Mouse (Mus musculus): ENCODE data around the gene Slc1a7. TPM values are rescaled to one million over a fixed set of nuclear protein-coding genes. Genes with fewer than 3 reads are reported as not detected.
A peak's percentile ranks its signal among the peaks of the same experiment; 100 is the strongest.

Slc1a7 gene
- polyA plus RNA-seq, 1 experiment from 2014 or later: not detected

DNA sequence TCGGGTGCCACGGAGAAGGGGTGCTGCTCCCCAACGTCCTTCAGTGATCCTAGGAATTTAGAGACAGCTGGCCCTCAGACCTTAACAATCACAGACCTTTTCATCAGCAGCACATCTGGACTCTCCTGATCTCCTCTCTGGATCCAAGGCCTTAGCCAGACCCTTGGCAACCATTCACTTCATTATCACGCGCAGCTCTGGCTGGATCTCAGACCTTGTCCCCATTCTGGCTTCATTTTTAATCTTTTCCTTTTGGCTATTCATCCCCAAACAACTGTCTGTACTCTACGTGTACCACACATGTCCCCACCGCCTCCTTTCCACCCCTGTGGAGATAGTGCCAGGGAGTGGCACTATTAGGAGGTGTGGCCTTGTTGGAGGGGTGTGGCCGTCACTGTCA, 34.9 kb upstream of the Slc1a7 start:
- no peak for DNase-seq (ENCODE audit: low spot score, missing footprints)
- H3K4me1 ChIP-seq (ENCODE audit: control insufficient read depth, insufficient read depth, low read length): no peaks in the 10 kb centered on the region
- H3K4me3 ChIP-seq (ENCODE audit: low read depth, low read length): no peak overlapping the region
- no peaks in the 10 kb centered on the region for H3K36me3 ChIP-seq (ENCODE audit: control insufficient read depth, insufficient read depth, low read length)
- no peak overlapping the region for H3K27ac ChIP-seq (ENCODE audit: low read depth, low read length)
- H3K27me3 ChIP-seq (ENCODE audit: control insufficient read depth, insufficient read depth, low read length): no peaks in the 10 kb centered on the region
- no peak overlapping the region for H3K4me2 ChIP-seq
- no peak for ATAC-seq (ENCODE audit: low FRiP score)
- H3K9me3 ChIP-seq (ENCODE audit: control insufficient read depth, low read length): no peaks in the 10 kb centered on the region
- H3K9ac ChIP-seq (ENCODE audit: low read length): no peak overlapping the region
- WGBS: 80% methylated on average over 8 of the region's 8 CpGs

- ATAC-seq (ENCODE audit: low FRiP score) (no peak), DNase-seq (ENCODE audit: low spot score, missing footprints) (no peak)
- no peaks in the 10 kb centered on the region for H3K27me3 ChIP-seq (ENCODE audit: control insufficient read depth, insufficient read depth, low read length)
- H3K4me1 ChIP-seq (ENCODE audit: control insufficient read depth, insufficient read depth, low read length): no peaks in the 10 kb centered on the region
- 66% methylated on average over 3 of the region's 3 CpGs for WGBS
- H3K27ac ChIP-seq (ENCODE audit: low read depth, low read length): no peak overlapping the region
- no peaks in the 10 kb centered on the region for H3K36me3 ChIP-seq (ENCODE audit: control insufficient read depth, insufficient read depth, low read length)
- no peak overlapping the region for H3K9ac ChIP-seq (ENCODE audit: low read length)
- H3K9me3 ChIP-seq (ENCODE audit: control insufficient read depth, low read length): no peaks in the 10 kb centered on the region
- no peak overlapping the region for H3K4me2 ChIP-seq
- no peak overlapping the region for H3K4me3 ChIP-seq (ENCODE audit: low read depth, low read length)
Observed at GRCm38 (mm10) chr4:107935254-107935653, 32.9 kb upstream of the Slc1a7 start.

GRCm38 (mm10) chr4:107937338-107937737, 30.8 kb upstream of the Slc1a7 start:
- H3K4me2 ChIP-seq: no peak overlapping the region
- 29% methylated on average over 6 of the region's 6 CpGs for WGBS
- no peak overlapping the region for H3K27ac ChIP-seq (ENCODE audit: low read depth, low read length)
- no peaks in the 10 kb centered on the region for H3K36me3 ChIP-seq (ENCODE audit: control insufficient read depth, insufficient read depth, low read length)
- ATAC-seq (ENCODE audit: low FRiP score) (no peak), DNase-seq (ENCODE audit: low spot score, missing footprints) (peak; percentile 88)
- H3K9ac ChIP-seq (ENCODE audit: low read length): no peak overlapping the region
- no peaks in the 10 kb centered on the region for H3K27me3 ChIP-seq (ENCODE audit: control insufficient read depth, insufficient read depth, low read length)
- no peaks in the 10 kb centered on the region for H3K9me3 ChIP-seq (ENCODE audit: control insufficient read depth, low read length)
- no peak overlapping the region for H3K4me3 ChIP-seq (ENCODE audit: low read depth, low read length)
- H3K4me1 ChIP-seq (ENCODE audit: control insufficient read depth, insufficient read depth, low read length): no peaks in the 10 kb centered on the region

DNA sequence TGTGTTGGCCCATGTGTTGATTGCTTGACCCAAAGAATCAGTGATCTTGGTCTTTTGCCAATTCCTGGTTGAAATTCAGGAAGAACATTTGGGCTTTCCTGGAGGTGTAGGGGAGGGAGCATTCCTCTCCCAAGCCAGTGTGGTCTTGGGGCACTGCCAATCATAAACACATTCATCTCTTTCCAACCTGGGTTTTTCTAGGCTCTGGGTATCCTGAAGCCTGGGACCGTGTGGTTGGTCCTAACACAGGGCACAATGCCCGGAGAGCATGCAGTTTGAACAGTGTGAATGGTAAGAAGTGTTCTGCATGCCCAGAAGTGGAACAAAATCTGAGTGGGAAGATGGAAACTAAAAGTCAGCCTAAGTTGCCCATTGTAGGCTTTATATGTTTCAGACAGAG, 30.0 kb upstream of the Slc1a7 start:
- Histone ChIP-seq H3K4me3 (ENCODE audit: low read depth, low read length) (no peak overlapping the region), H3K4me1 (ENCODE audit: control insufficient read depth, insufficient read depth, low read length) (no peaks in the 10 kb centered on the region), H3K9me3 (ENCODE audit: control insufficient read depth, low read length) (no peaks in the 10 kb centered on the region), H3K4me2 (no peak overlapping the region), H3K27ac (ENCODE audit: low read depth, low read length) (no peak overlapping the region), H3K9ac (ENCODE audit: low read length) (no peak overlapping the region), H3K27me3 (ENCODE audit: control insufficient read depth, insufficient read depth, low read length) (no peaks in the 10 kb centered on the region), H3K36me3 (ENCODE audit: control insufficient read depth, insufficient read depth, low read length) (no peaks in the 10 kb centered on the region)
- ATAC-seq (ENCODE audit: low FRiP score) (no peak), DNase-seq (ENCODE audit: low spot score, missing footprints) (no peak)
- 86% methylated on average over 2 of the region's 2 CpGs for WGBS

DNA sequence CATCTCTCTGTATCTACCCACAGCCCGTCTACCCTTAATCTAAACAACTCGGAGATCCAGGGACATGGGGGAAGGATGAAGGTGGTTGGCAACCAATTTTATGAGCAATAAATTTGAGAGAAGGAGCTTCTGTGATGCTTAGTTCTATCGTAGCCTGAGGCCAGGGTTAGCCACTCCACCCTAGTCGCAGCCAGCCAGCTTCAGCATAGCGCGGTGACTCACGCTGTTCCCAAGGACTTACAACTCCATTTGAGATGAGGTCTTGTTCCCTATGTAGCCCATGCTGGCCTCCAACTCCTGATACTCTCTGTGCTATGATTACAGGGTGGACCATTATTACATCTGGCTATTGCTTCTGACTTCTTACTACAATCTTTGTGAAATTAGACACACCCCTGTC, 25.4 kb upstream of the Slc1a7 start:
- no peak overlapping the region for H3K9ac ChIP-seq (ENCODE audit: low read length)
- H3K27ac ChIP-seq (ENCODE audit: low read depth, low read length): no peak overlapping the region
- 92% methylated on average over 7 of the region's 7 CpGs for WGBS
- no peak for ATAC-seq (ENCODE audit: low FRiP score)
- H3K27me3 ChIP-seq (ENCODE audit: control insufficient read depth, insufficient read depth, low read length): no peaks in the 10 kb centered on the region
- H3K9me3 ChIP-seq (ENCODE audit: control insufficient read depth, low read length): no peaks in the 10 kb centered on the region
- H3K36me3 ChIP-seq (ENCODE audit: control insufficient read depth, insufficient read depth, low read length): no peaks in the 10 kb centered on the region
- no peak overlapping the region for H3K4me2 ChIP-seq
- H3K4me3 ChIP-seq (ENCODE audit: low read depth, low read length): no peak overlapping the region
- no peaks in the 10 kb centered on the region for H3K4me1 ChIP-seq (ENCODE audit: control insufficient read depth, insufficient read depth, low read length)
- no peak for DNase-seq (ENCODE audit: low spot score, missing footprints)

GRCm38 (mm10) chr4:107944141-107944540, 24.0 kb upstream of the Slc1a7 start:
- H3K27ac ChIP-seq (ENCODE audit: low read depth, low read length): no peak overlapping the region
- DNase-seq (ENCODE audit: low spot score, missing footprints) (no peak), ATAC-seq (ENCODE audit: low FRiP score) (no peak)
- no peaks in the 10 kb centered on the region for H3K27me3 ChIP-seq (ENCODE audit: control insufficient read depth, insufficient read depth, low read length)
- no peaks in the 10 kb centered on the region for H3K36me3 ChIP-seq (ENCODE audit: control insufficient read depth, insufficient read depth, low read length)
- WGBS: 82% methylated on average over 2 of the region's 2 CpGs
- no peak overlapping the region for H3K9ac ChIP-seq (ENCODE audit: low read length)
- no peaks in the 10 kb centered on the region for H3K4me1 ChIP-seq (ENCODE audit: control insufficient read depth, insufficient read depth, low read length)
- H3K9me3 ChIP-seq (ENCODE audit: control insufficient read depth, low read length): no peaks in the 10 kb centered on the region
- H3K4me3 ChIP-seq (ENCODE audit: low read depth, low read length): no peak overlapping the region
- H3K4me2 ChIP-seq: no peak overlapping the region

DNA sequence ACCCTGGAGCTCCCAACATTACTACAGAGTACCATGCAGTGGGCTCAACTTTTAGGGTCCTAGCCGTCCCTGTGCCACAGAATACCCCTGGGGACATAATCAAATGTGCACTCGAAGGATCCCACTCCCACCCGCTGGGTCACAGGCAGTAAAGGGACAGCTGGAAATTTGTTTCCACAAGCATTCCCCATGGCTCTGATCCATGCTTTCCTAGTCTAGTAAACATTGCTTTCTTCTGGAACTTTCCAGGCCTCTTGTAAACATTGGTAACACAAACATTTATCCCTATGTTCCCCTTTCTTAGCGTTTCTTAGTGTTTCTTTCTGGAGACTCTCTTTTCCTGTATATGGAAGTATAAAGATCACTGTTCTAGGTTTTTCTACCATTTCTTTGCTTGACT, 18.2 kb upstream of the Slc1a7 start:
- ATAC-seq (ENCODE audit: low FRiP score) (no peak), DNase-seq (ENCODE audit: low spot score, missing footprints) (no peak)
- H3K4me1 ChIP-seq (ENCODE audit: control insufficient read depth, insufficient read depth, low read length): no peaks in the 10 kb centered on the region
- no peak overlapping the region for H3K9ac ChIP-seq (ENCODE audit: low read length)
- H3K27ac ChIP-seq (ENCODE audit: low read depth, low read length): no peak overlapping the region
- no peaks in the 10 kb centered on the region for H3K9me3 ChIP-seq (ENCODE audit: control insufficient read depth, low read length)
- H3K4me3 ChIP-seq (ENCODE audit: low read depth, low read length): no peak overlapping the region
- H3K27me3 ChIP-seq (ENCODE audit: control insufficient read depth, insufficient read depth, low read length): no peaks in the 10 kb centered on the region
- no peaks in the 10 kb centered on the region for H3K36me3 ChIP-seq (ENCODE audit: control insufficient read depth, insufficient read depth, low read length)
- WGBS: 89% methylated on average over 4 of the region's 4 CpGs
- H3K4me2 ChIP-seq: no peak overlapping the region

GRCm38 (mm10) chr4:107952845-107953244, 15.3 kb upstream of the Slc1a7 start:
- no peaks in the 10 kb centered on the region for H3K36me3 ChIP-seq (ENCODE audit: control insufficient read depth, insufficient read depth, low read length)
- H3K4me2 ChIP-seq: no peak overlapping the region
- no peak overlapping the region for H3K9ac ChIP-seq (ENCODE audit: low read length)
- ATAC-seq (ENCODE audit: low FRiP score) (no peak), DNase-seq (ENCODE audit: low spot score, missing footprints) (no peak)
- H3K27me3 ChIP-seq (ENCODE audit: control insufficient read depth, insufficient read depth, low read length): no peaks in the 10 kb centered on the region
- H3K4me1 ChIP-seq (ENCODE audit: control insufficient read depth, insufficient read depth, low read length): no peaks in the 10 kb centered on the region
- H3K9me3 ChIP-seq (ENCODE audit: control insufficient read depth, low read length): no peaks in the 10 kb centered on the region
- no peak overlapping the region for H3K27ac ChIP-seq (ENCODE audit: low read depth, low read length)
- no peak overlapping the region for H3K4me3 ChIP-seq (ENCODE audit: low read depth, low read length)

GRCm38 (mm10) chr4:107955691-107956090, 12.4 kb upstream of the Slc1a7 start:
- no peak overlapping the region for H3K9ac ChIP-seq (ENCODE audit: low read length)
- H3K36me3 ChIP-seq (ENCODE audit: control insufficient read depth, insufficient read depth, low read length): no peaks in the 10 kb centered on the region
- 67% methylated on average over 5 of the region's 5 CpGs for WGBS
- H3K9me3 ChIP-seq (ENCODE audit: control insufficient read depth, low read length): no peaks in the 10 kb centered on the region
- no peak overlapping the region for H3K4me2 ChIP-seq
- ATAC-seq (ENCODE audit: low FRiP score) (no peak), DNase-seq (ENCODE audit: low spot score, missing footprints) (no peak)
- H3K4me3 ChIP-seq (ENCODE audit: low read depth, low read length): no peak overlapping the region
- no peak overlapping the region for H3K27ac ChIP-seq (ENCODE audit: low read depth, low read length)
- H3K27me3 ChIP-seq (ENCODE audit: control insufficient read depth, insufficient read depth, low read length): no peaks in the 10 kb centered on the region
- no peaks in the 10 kb centered on the region for H3K4me1 ChIP-seq (ENCODE audit: control insufficient read depth, insufficient read depth, low read length)

DNA sequence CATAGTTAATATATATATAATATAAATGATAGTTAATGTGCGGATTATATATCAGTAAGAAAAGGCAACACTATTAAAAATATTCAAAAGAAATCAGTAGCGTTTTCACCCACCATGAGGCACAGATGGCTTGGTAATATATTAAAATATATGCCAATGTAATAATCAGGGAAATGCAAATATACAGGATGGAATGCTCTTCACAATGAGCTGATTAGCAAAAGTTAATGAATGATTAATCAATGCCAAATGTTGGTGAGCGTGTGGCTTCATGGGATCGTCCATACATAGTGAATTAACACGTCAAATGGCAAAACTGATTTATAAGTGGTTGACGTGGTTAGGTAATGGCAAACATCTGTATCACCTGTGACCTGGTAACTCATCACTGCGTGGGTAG, 9.6 kb upstream of the Slc1a7 start:
- DNase-seq (ENCODE audit: low spot score, missing footprints) (no peak), ATAC-seq (ENCODE audit: low FRiP score) (no peak)
- Histone ChIP-seq H3K4me1 (ENCODE audit: control insufficient read depth, insufficient read depth, low read length) (no peaks in the 10 kb centered on the region), H3K9ac (ENCODE audit: low read length) (no peak overlapping the region), H3K4me3 (ENCODE audit: low read depth, low read length) (no peak overlapping the region), H3K9me3 (ENCODE audit: control insufficient read depth, low read length) (no peaks in the 10 kb centered on the region), H3K27ac (ENCODE audit: low read depth, low read length) (no peak overlapping the region), H3K27me3 (ENCODE audit: control insufficient read depth, insufficient read depth, low read length) (no peaks in the 10 kb centered on the region), H3K4me2 (no peak overlapping the region), H3K36me3 (ENCODE audit: control insufficient read depth, insufficient read depth, low read length) (no peaks in the 10 kb centered on the region)
- WGBS: 85% methylated on average over 7 of the region's 7 CpGs
